Mouse (Mus musculus): Measurements from ENCODE around the gene Eef1b2.

DNA sequence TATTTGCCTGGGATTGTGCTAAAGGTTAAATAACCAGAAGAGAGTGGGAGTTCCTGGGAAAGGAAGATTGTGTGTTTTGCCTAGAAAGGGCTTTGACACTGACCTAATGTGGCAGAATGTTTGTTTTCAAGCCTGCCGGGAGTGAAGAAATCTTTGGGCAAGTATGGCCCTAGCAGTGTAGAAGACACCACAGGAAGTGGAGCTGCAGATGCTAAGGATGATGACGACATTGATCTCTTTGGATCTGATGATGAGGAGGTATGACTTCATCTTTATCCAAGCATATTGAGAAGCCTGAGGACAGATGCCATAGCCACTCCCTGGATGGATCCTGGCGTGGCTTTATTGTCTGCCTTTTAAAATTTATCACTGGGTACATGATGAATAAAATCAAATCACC is 1.7 kb downstream of the Eef1b2 start:
- TF ChIP-seq CTCF (IDR thresholded peaks at IDR 0.05; ENCODE audit: low read depth, low read length) (no peak), POLR2A (IDR thresholded peaks at IDR 0.05; ENCODE audit: extremely low read depth, insufficient read depth, low read length) (no peak)

All from liver, adult 2 months (tissue).